Mouse (Mus musculus): Measurements from ENCODE around the gene Stat5b. TPM values are rescaled to one million over a fixed set of nuclear protein-coding genes. Genes with fewer than 3 reads are reported as not detected.

Stat5b gene
- polyA plus RNA-seq, 1 experiment from 2014 or later: 20.6 TPM

GRCm38 (mm10) chr11:100850778-100851528 lies 429 bp upstream of the Stat5b start:
- peak overlapping the region; percentile 93 for H3K4me2 ChIP-seq
- H3K9ac ChIP-seq: peak overlapping the region; percentile 88
- peak overlapping the region; percentile 88 for H3K27ac ChIP-seq (replicated peaks)
- ATAC-seq (ENCODE audit: insufficient read depth): peak; percentile 45
- 5% methylated on average over 33 of the region's 33 CpGs for WGBS (ENCODE audit: insufficient replicate concordance)
- H3K9me3 ChIP-seq (replicated peaks): no peaks in the 10 kb centered on the region
- H3K36me3 ChIP-seq (replicated peaks): no peaks in the 10 kb centered on the region
- peaks cover 60% of the 10 kb centered on the region for H3K4me1 ChIP-seq (replicated peaks)
- H3K27me3 ChIP-seq: peaks cover 47% of the 10 kb centered on the region
- H3K4me3 ChIP-seq (replicated peaks): peak overlapping the region; percentile 87

- H3K27me3 ChIP-seq: peaks cover 35% of the 10 kb centered on the region
- peak overlapping the region; percentile 93 for H3K4me2 ChIP-seq
- H3K36me3 ChIP-seq (replicated peaks): no peaks in the 10 kb centered on the region
- H3K4me1 ChIP-seq (replicated peaks): peaks cover 60% of the 10 kb centered on the region
- peak overlapping the region; percentile 88 for H3K9ac ChIP-seq
- peak overlapping the region; percentile 87 for H3K4me3 ChIP-seq (replicated peaks)
- 1% methylated on average over 13 of the region's 13 CpGs for WGBS (ENCODE audit: insufficient replicate concordance)
- no peaks in the 10 kb centered on the region for H3K9me3 ChIP-seq (replicated peaks)
- H3K27ac ChIP-seq (replicated peaks): peak overlapping the region; percentile 88
- 0 out of 2 replicates have a peak, but pooled peaks have one; percentile 4 for ATAC-seq (ENCODE audit: insufficient read depth)
Observed at GRCm38 (mm10) chr11:100849456-100850037, 977 bp downstream of the Stat5b start.

GRCm38 (mm10) chr11:100848789-100849379 lies 1.6 kb downstream of the Stat5b start:
- peak overlapping the region; percentile 88 for H3K27ac ChIP-seq (replicated peaks)
- peaks cover 60% of the 10 kb centered on the region for H3K4me1 ChIP-seq (replicated peaks)
- H3K4me3 ChIP-seq (replicated peaks): peak overlapping the region; percentile 87
- ATAC-seq (ENCODE audit: insufficient read depth): no peak
- H3K4me2 ChIP-seq: peak overlapping the region; percentile 93
- H3K9ac ChIP-seq: peak overlapping the region; percentile 88
- WGBS (ENCODE audit: insufficient replicate concordance): 30% methylated on average over 6 of the region's 6 CpGs
- peaks cover 29% of the 10 kb centered on the region for H3K27me3 ChIP-seq
- H3K36me3 ChIP-seq (replicated peaks): no peaks in the 10 kb centered on the region
- no peaks in the 10 kb centered on the region for H3K9me3 ChIP-seq (replicated peaks)

- H3K9ac ChIP-seq: peak overlapping the region; percentile 88; the same call in 1 of the 2 replicates
- WGBS (ENCODE audit: insufficient replicate concordance): 5% methylated on average over 4 of the region's 4 CpGs
- H3K4me2 ChIP-seq: peak overlapping the region; percentile 93
Observed at GRCm38 (mm10) chr11:100848080-100848479, 2.4 kb downstream of the Stat5b start.

GRCm38 (mm10) chr11:100847572-100847971 lies 3.0 kb downstream of the Stat5b start:
- Histone ChIP-seq H3K4me2 (peak overlapping the region; percentile 93), H3K27me3 (peaks cover 18% of the 10 kb centered on the region), H3K27ac (replicated peaks) (peak overlapping the region; percentile 88; the same call in 1 of the 2 replicates), H3K9me3 (replicated peaks) (no peaks in the 10 kb centered on the region), H3K36me3 (replicated peaks) (no peaks in the 10 kb centered on the region), H3K4me1 (replicated peaks) (peaks cover 66% of the 10 kb centered on the region), H3K9ac (no peak overlapping the region), H3K4me3 (replicated peaks) (no peak overlapping the region)
- no peak for ATAC-seq (ENCODE audit: insufficient read depth)
- 66% methylated on average over 4 of the region's 4 CpGs for WGBS (ENCODE audit: insufficient replicate concordance)

More at GRCm38 (mm10) chr11:100848080-100848479, 2.4 kb downstream of the Stat5b start:
- peaks cover 22% of the 10 kb centered on the region for H3K27me3 ChIP-seq
- H3K27ac ChIP-seq (replicated peaks): peak overlapping the region; percentile 88
- H3K36me3 ChIP-seq (replicated peaks): no peaks in the 10 kb centered on the region
- peaks cover 67% of the 10 kb centered on the region for H3K4me1 ChIP-seq (replicated peaks)
- H3K4me3 ChIP-seq (replicated peaks): peak overlapping the region; percentile 87
- H3K9me3 ChIP-seq (replicated peaks): no peaks in the 10 kb centered on the region
- ATAC-seq (ENCODE audit: insufficient read depth): no peak

- Histone ChIP-seq H3K27ac (replicated peaks) (no peak overlapping the region), H3K4me1 (replicated peaks) (peaks cover 61% of the 10 kb centered on the region)
- ATAC-seq (ENCODE audit: insufficient read depth): no peak
Observed at GRCm38 (mm10) chr11:100845793-100846192, 4.7 kb downstream of the Stat5b start.

GRCm38 (mm10) chr11:100844121-100844520 lies 6.4 kb downstream of the Stat5b start:
- no peak for ATAC-seq (ENCODE audit: insufficient read depth)
- Histone ChIP-seq H3K9ac (no peak overlapping the region), H3K4me1 (replicated peaks) (peaks cover 59% of the 10 kb centered on the region), H3K27me3 (no peaks in the 10 kb centered on the region), H3K36me3 (replicated peaks) (no peaks in the 10 kb centered on the region), H3K27ac (replicated peaks) (no peak overlapping the region), H3K4me2 (no peak overlapping the region), H3K4me3 (replicated peaks) (no peak overlapping the region), H3K9me3 (replicated peaks) (no peaks in the 10 kb centered on the region)
- 79% methylated on average over 4 of the region's 4 CpGs for WGBS (ENCODE audit: insufficient replicate concordance)

More at GRCm38 (mm10) chr11:100845793-100846192, 4.7 kb downstream of the Stat5b start:
- Histone ChIP-seq H3K4me3 (replicated peaks) (no peak overlapping the region), H3K36me3 (replicated peaks) (no peaks in the 10 kb centered on the region), H3K4me2 (no peak overlapping the region), H3K27me3 (0 out of 2 replicates have a peak, but pooled peaks cover under 1% of the 10 kb centered on the region), H3K9me3 (replicated peaks) (no peaks in the 10 kb centered on the region), H3K9ac (no peak overlapping the region)
- WGBS (ENCODE audit: insufficient replicate concordance): 74% methylated on average over 6 of the region's 6 CpGs

GRCm38 (mm10) chr11:100843070-100843669 lies 7.4 kb downstream of the Stat5b start:
- Histone ChIP-seq H3K27ac (replicated peaks) (no peak overlapping the region), H3K27me3 (no peaks in the 10 kb centered on the region), H3K9ac (no peak overlapping the region), H3K36me3 (replicated peaks) (no peaks in the 10 kb centered on the region), H3K4me3 (replicated peaks) (no peak overlapping the region), H3K4me2 (no peak overlapping the region), H3K9me3 (replicated peaks) (no peaks in the 10 kb centered on the region), H3K4me1 (replicated peaks) (peaks cover 52% of the 10 kb centered on the region)
- WGBS (ENCODE audit: insufficient replicate concordance): 81% methylated on average over 8 of the region's 8 CpGs
- ATAC-seq (ENCODE audit: insufficient read depth): no peak

- H3K36me3 ChIP-seq (replicated peaks): 0 out of 2 replicates have a peak, but pooled peaks cover 4% of the 10 kb centered on the region
- 0 out of 2 replicates have a peak, but pooled peaks cover 3% of the 10 kb centered on the region for H3K9me3 ChIP-seq (replicated peaks)
- no peak overlapping the region for H3K4me3 ChIP-seq (replicated peaks)
- peaks cover 41% of the 10 kb centered on the region for H3K4me1 ChIP-seq (replicated peaks)
- peak overlapping the region; percentile 53; the same call in 1 of the 2 replicates for H3K27ac ChIP-seq (replicated peaks)
- H3K27me3 ChIP-seq: no peaks in the 10 kb centered on the region
- peak overlapping the region; percentile 27; the same call in 1 of the 2 replicates for H3K4me2 ChIP-seq
- whole genome bisulfite sequencing (ENCODE audit: insufficient replicate concordance): 79% methylated on average over 7 of the region's 7 CpGs
- no peak; the same call in 1 of the 2 replicates for ATAC-seq (ENCODE audit: insufficient read depth)
- no peak overlapping the region for H3K9ac ChIP-seq
Observed at GRCm38 (mm10) chr11:100842025-100842424, 8.5 kb downstream of the Stat5b start.

GRCm38 (mm10) chr11:100840866-100841265 lies 9.7 kb downstream of the Stat5b start:
- no peaks in the 10 kb centered on the region for H3K27me3 ChIP-seq
- no peak overlapping the region for H3K4me3 ChIP-seq (replicated peaks)
- no peak; the same call in 1 of the 2 replicates for ATAC-seq (ENCODE audit: insufficient read depth)
- peak overlapping the region; percentile 66 for H3K27ac ChIP-seq (replicated peaks)
- H3K36me3 ChIP-seq (replicated peaks): 0 out of 2 replicates have a peak, but pooled peaks cover 4% of the 10 kb centered on the region
- 0 out of 2 replicates have a peak, but pooled peaks cover 3% of the 10 kb centered on the region for H3K9me3 ChIP-seq (replicated peaks)
- peak overlapping the region; percentile 27 for H3K4me2 ChIP-seq
- H3K4me1 ChIP-seq (replicated peaks): peaks cover 37% of the 10 kb centered on the region
- peak overlapping the region; percentile 3; the same call in 1 of the 2 replicates for H3K9ac ChIP-seq
- WGBS (ENCODE audit: insufficient replicate concordance): 21% methylated on average over 12 of the region's 12 CpGs
